Mouse (Mus musculus) heart, embryonic 12.5 days (tissue): ENCODE measurements around the gene Gm6482. TPM values are rescaled to one million over a fixed set of nuclear protein-coding genes. Genes with fewer than 3 reads are reported as not detected.
"Not testable (repeated sequence)": the region's sequence is repeated elsewhere in the genome, so short reads cannot be mapped to it uniquely, and the experiment has no call there.

Experiments
- ATAC-seq: fragments of 200-750 bp; cut with Nextera tagmentation; 2 replicates; pipeline ENCODE4 v1.8.0; 2017; ENCODE audit warnings: moderate TSS enrichment, moderate library complexity; ENCODE audit not compliant: insufficient number of reproducible peaks, low FRiP score
- H3K27ac ChIP-seq: fragments of 300-500 bp; sonication (generic); 2 replicates; pipeline ENCODE4 v1.5.1; 2016; ENCODE audit warnings: mild to moderate bottlenecking, moderate library complexity; ENCODE audit not compliant: poor library complexity, severe bottlenecking
- H3K27me3 ChIP-seq: fragments of 300-500 bp; sonication (generic); replicated peaks from 2 replicates; pipeline ENCODE4 v1.6.1; 2016; ENCODE audit warnings: mild to moderate bottlenecking, moderate library complexity
- H3K36me3 ChIP-seq: fragments of 300-500 bp; sonication (generic); 2 replicates; pipeline ENCODE4 v1.6.1; 2016; ENCODE audit warnings: mild to moderate bottlenecking, moderate library complexity
- H3K4me1 ChIP-seq: fragments of 300-500 bp; sonication (generic); replicated peaks from 2 replicates; pipeline ENCODE4 v1.6.1; 2016; ENCODE audit warnings: mild to moderate bottlenecking
- H3K4me2 ChIP-seq: fragments of 300-500 bp; sonication (generic); 2 replicates; pipeline ENCODE4 v1.6.1; 2016; ENCODE audit warnings: mild to moderate bottlenecking, moderate library complexity
- H3K4me3 ChIP-seq: fragments of 300-500 bp; sonication (generic); 2 replicates; pipeline ENCODE4 v1.5.1; 2016; ENCODE audit warnings: mild to moderate bottlenecking
- H3K9ac ChIP-seq: fragments of 300-500 bp; sonication (generic); 2 replicates; pipeline ENCODE4 v1.6.1; 2016; ENCODE audit warnings: mild to moderate bottlenecking, moderate library complexity
- H3K9me3 ChIP-seq: fragments of 300-500 bp; sonication (generic); replicated peaks from 2 replicates; pipeline ENCODE4 v1.6.1; 2016; ENCODE audit warnings: mild to moderate bottlenecking, moderate library complexity
- WGBS: fragments of 180-500 bp; shearing (Covaris S2); methylation state at CpG from one replicate; pipeline ENCODE4 v1.1.7; 2016; 5-methylcytosine and 5-hydroxymethylcytosine counted together
- polyA plus RNA-seq: library from polyadenylated mRNA; unstranded; fragments of >200 nt; fragmentation: Nextera tagmentation; extraction: Ambion mirVana; gene quantifications from 2 replicates; pipeline ENCODE4 v1.2.1, GENCODE M21; 2016

The Gm6482 gene
- polyA plus RNA-seq = not detected in 2 replicates

- H3K4me3 ChIP-seq, ATAC-seq, H3K4me2 ChIP-seq, H3K4me1 ChIP-seq, H3K27ac ChIP-seq, H3K9me3 ChIP-seq, H3K27me3 ChIP-seq, H3K9ac ChIP-seq, H3K36me3 ChIP-seq: not testable (repeated sequence)
- no CpG with 5 or more reads among the region's 2 CpGs for WGBS
Observed at GRCm38 (mm10) chr14:41408181-41408580, at the start of gene Gm6482. Gene Gm6482 (minus strand): TSS chr14:41408281.

- not testable (repeated sequence) for ATAC-seq, H3K9me3 ChIP-seq, H3K9ac ChIP-seq, H3K36me3 ChIP-seq, H3K27me3 ChIP-seq, H3K4me1 ChIP-seq, H3K4me3 ChIP-seq, H3K4me2 ChIP-seq, H3K27ac ChIP-seq
- WGBS = no CpG with 5 or more reads among the region's 2 CpGs
Observed at GRCm38 (mm10) chr14:41453418-41453817, 45.3 kb upstream of the Gm6482 start, which contains the start of gene Gm7954. Gene Gm7954 (minus strand): TSS chr14:41453518.

- Histone ChIP-seq H3K9ac (peak overlapping the region; percentile 45; the same call in 1 of the 2 replicates), H3K4me3 (peak overlapping the region; percentile 31), H3K4me2 (peak overlapping the region; percentile 60)
- not testable (repeated sequence) for H3K36me3 ChIP-seq, H3K27me3 ChIP-seq, H3K9me3 ChIP-seq, H3K27ac ChIP-seq, H3K4me1 ChIP-seq, ATAC-seq
- 10% methylated on average over 15 of the region's 16 CpGs for WGBS
Observed at GRCm38 (mm10) chr14:41425393-41426075, 17.5 kb upstream of the Gm6482 start.

GRCm38 (mm10) chr14:41424694-41425093, 16.6 kb upstream of the Gm6482 start:
- not testable (repeated sequence) for H3K9me3 ChIP-seq, H3K36me3 ChIP-seq, H3K27me3 ChIP-seq, H3K4me1 ChIP-seq, ATAC-seq
- peak overlapping the region; percentile 60 for H3K4me2 ChIP-seq
- peak overlapping the region; percentile 31 for H3K4me3 ChIP-seq
- WGBS = 8% methylated on average over 14 of the region's 14 CpGs
- H3K27ac ChIP-seq = peak overlapping the region; percentile 47; the same call in 1 of the 2 replicates
- H3K9ac ChIP-seq = 0 out of 2 replicates have a peak overlapping the region, but pooled peaks have one; percentile 24

- WGBS = no CpG with 5 or more reads among the region's 3 CpGs
- ATAC-seq, H3K4me1 ChIP-seq, H3K27me3 ChIP-seq, H3K4me2 ChIP-seq, H3K9ac ChIP-seq, H3K9me3 ChIP-seq, H3K36me3 ChIP-seq, H3K4me3 ChIP-seq, H3K27ac ChIP-seq: not testable (repeated sequence)
Observed at GRCm38 (mm10) chr14:41386279-41386678, 21.8 kb downstream of the Gm6482 start, which contains the start of gene Gm7945. Gene Gm7945 (minus strand): TSS chr14:41386379.

Other genes starting within 250 kb of the Gm6482 start
- not detected in 2 replicates for gene Sftpd, start 223.1 kb downstream of the Gm6482 start, polyA plus RNA-seq
- gene Gm2832, start 129.5 kb downstream of the Gm6482 start, polyA plus RNA-seq = 0.14 TPM in 1 of 2 replicates, not detected in the other
- not detected in 2 replicates for gene Gm5798, start 59.7 kb downstream of the Gm6482 start, polyA plus RNA-seq
- gene Gm7945, start 21.9 kb downstream of the Gm6482 start, polyA plus RNA-seq = not detected in 2 replicates
- not detected in 2 replicates for gene Gm7954, start 45.2 kb upstream of the Gm6482 start, polyA plus RNA-seq
- not detected in 2 replicates for gene Gm3486, start 81.2 kb upstream of the Gm6482 start, polyA plus RNA-seq
- gene Gm7970, start 147.3 kb upstream of the Gm6482 start, polyA plus RNA-seq = not detected in 2 replicates
- gene 1700049E17Rik2, start 164.9 kb upstream of the Gm6482 start, polyA plus RNA-seq = not detected in 2 replicates
- not detected in 2 replicates for gene Gm3072, start 216.3 kb upstream of the Gm6482 start, polyA plus RNA-seq
- gene Gm3676, start 238.2 kb upstream of the Gm6482 start, polyA plus RNA-seq = not detected in 2 replicates